Mouse (Mus musculus): Measurements from ENCODE around the gene Cnr2. TPM values are rescaled to one million over a fixed set of nuclear protein-coding genes. Genes with fewer than 3 reads are reported as not detected.

Cnr2 gene
- polyA plus RNA-seq, 1 experiment from 2014 or later = 0.08 TPM

- WGBS = 63% methylated on average over 4 of the region's 4 CpGs
These were observed 48.2 kb downstream of the Cnr2 start for GRCm38 (mm10) chr4:135943389-135943788.

GRCm38 (mm10) chr4:135945706-135946105, 50.5 kb downstream of the Cnr2 start:
- no peaks in the 10 kb centered on the region for H3K27me3 ChIP-seq (ENCODE audit: control insufficient read depth, insufficient read depth, low read length)
- no peak for DNase-seq (ENCODE audit: low spot score)
- H3K4me2 ChIP-seq (replicated peaks; ENCODE audit: low read depth, low read length) = peak overlapping the region; percentile 85
- H3K9me3 ChIP-seq (ENCODE audit: control insufficient read depth, low read length) = no peaks in the 10 kb centered on the region
- 70% methylated on average over 10 of the region's 10 CpGs for WGBS
- ATAC-seq (ENCODE audit: low FRiP score) = peak; percentile 6; the same call in 1 of the 2 replicates
- no peaks in the 10 kb centered on the region; the same call in 1 of the 2 replicates for H3K4me1 ChIP-seq (replicated peaks; ENCODE audit: control insufficient read depth, insufficient read depth, low read length)
- H3K36me3 ChIP-seq (ENCODE audit: control insufficient read depth, insufficient read depth, low read length) = no peaks in the 10 kb centered on the region
- peak overlapping the region; percentile 81; the same call in 1 of the 2 replicates for H3K9ac ChIP-seq (ENCODE audit: low read depth, low read length)
- 0 out of 2 replicates have a peak overlapping the region, but pooled peaks have one; percentile 85 for H3K4me3 ChIP-seq (ENCODE audit: low read depth, low read length)
- no peak overlapping the region for H3K27ac ChIP-seq (ENCODE audit: low read depth, low read length)

More at GRCm38 (mm10) chr4:135943389-135943788, 48.2 kb downstream of the Cnr2 start:
- no peak for DNase-seq (ENCODE audit: low spot score)
- no peaks in the 10 kb centered on the region for H3K27me3 ChIP-seq (ENCODE audit: control insufficient read depth, insufficient read depth, low read length)
- no peak overlapping the region for H3K4me2 ChIP-seq (replicated peaks; ENCODE audit: low read depth, low read length)
- H3K4me1 ChIP-seq (replicated peaks; ENCODE audit: control insufficient read depth, insufficient read depth, low read length) = no peaks in the 10 kb centered on the region; the same call in 1 of the 2 replicates
- no peaks in the 10 kb centered on the region for H3K9me3 ChIP-seq (ENCODE audit: control insufficient read depth, low read length)
- H3K4me3 ChIP-seq (ENCODE audit: low read depth, low read length) = no peak overlapping the region
- H3K36me3 ChIP-seq (ENCODE audit: control insufficient read depth, insufficient read depth, low read length) = no peaks in the 10 kb centered on the region
- H3K27ac ChIP-seq (ENCODE audit: low read depth, low read length) = no peak overlapping the region
- no peak overlapping the region for H3K9ac ChIP-seq (ENCODE audit: low read depth, low read length)
- no peak for ATAC-seq (ENCODE audit: low FRiP score)

GRCm38 (mm10) chr4:135946278-135946658, 51.1 kb downstream of the Cnr2 start, which contains the start of gene Hmgcl:
Gene Hmgcl (plus strand): TSS chr4:135946448.
- WGBS = 0% methylated on average over 23 of the region's 23 CpGs
- H3K4me1 ChIP-seq (replicated peaks; ENCODE audit: control insufficient read depth, insufficient read depth, low read length) = no peaks in the 10 kb centered on the region; the same call in 1 of the 2 replicates
- no peak within 1 kb of the TSS for H3K27ac ChIP-seq (ENCODE audit: low read depth, low read length)
- ATAC-seq (ENCODE audit: low FRiP score) (peak; percentile 94), DNase-seq (ENCODE audit: low spot score) (peak; percentile 96)
- H3K27me3 ChIP-seq (ENCODE audit: control insufficient read depth, insufficient read depth, low read length) = no peaks in the 10 kb centered on the region
- no peaks in the 10 kb centered on the region for H3K36me3 ChIP-seq (ENCODE audit: control insufficient read depth, insufficient read depth, low read length)
- H3K4me3 ChIP-seq (ENCODE audit: low read depth, low read length) = peak within 1 kb of the TSS; percentile 85
- peak within 1 kb of the TSS; percentile 81 for H3K9ac ChIP-seq (ENCODE audit: low read depth, low read length)
- H3K4me2 ChIP-seq (replicated peaks; ENCODE audit: low read depth, low read length) = peak within 1 kb of the TSS; percentile 85
- H3K9me3 ChIP-seq (ENCODE audit: control insufficient read depth, low read length) = no peaks in the 10 kb centered on the region

GRCm38 (mm10) chr4:135946659-135947301, 51.6 kb downstream of the Cnr2 start:
- Histone ChIP-seq H3K9ac (ENCODE audit: low read depth, low read length) (peak overlapping the region; percentile 81), H3K27ac (ENCODE audit: low read depth, low read length) (no peak overlapping the region), H3K36me3 (ENCODE audit: control insufficient read depth, insufficient read depth, low read length) (no peaks in the 10 kb centered on the region), H3K4me1 (replicated peaks; ENCODE audit: control insufficient read depth, insufficient read depth, low read length) (no peaks in the 10 kb centered on the region; the same call in 1 of the 2 replicates), H3K4me2 (replicated peaks; ENCODE audit: low read depth, low read length) (peak overlapping the region; percentile 85), H3K27me3 (ENCODE audit: control insufficient read depth, insufficient read depth, low read length) (no peaks in the 10 kb centered on the region), H3K4me3 (ENCODE audit: low read depth, low read length) (peak overlapping the region; percentile 85), H3K9me3 (ENCODE audit: control insufficient read depth, low read length) (no peaks in the 10 kb centered on the region)
- WGBS = 2% methylated on average over 28 of the region's 28 CpGs
- DNase-seq (ENCODE audit: low spot score) (peak; percentile 46), ATAC-seq (ENCODE audit: low FRiP score) (no peak; the same call in 1 of the 2 replicates)

- no peaks in the 10 kb centered on the region; the same call in 1 of the 2 replicates for H3K36me3 ChIP-seq (ENCODE audit: control insufficient read depth, insufficient read depth, low read length)
- H3K27me3 ChIP-seq (ENCODE audit: control insufficient read depth, insufficient read depth, low read length) = no peaks in the 10 kb centered on the region
- no peaks in the 10 kb centered on the region; the same call in 1 of the 2 replicates for H3K4me1 ChIP-seq (replicated peaks; ENCODE audit: control insufficient read depth, insufficient read depth, low read length)
- H3K9ac ChIP-seq (ENCODE audit: low read depth, low read length) = no peak overlapping the region
- DNase-seq (ENCODE audit: low spot score) = no peak
- no peak for ATAC-seq (ENCODE audit: low FRiP score)
- H3K4me3 ChIP-seq (ENCODE audit: low read depth, low read length) = no peak overlapping the region
- H3K4me2 ChIP-seq (replicated peaks; ENCODE audit: low read depth, low read length) = no peak overlapping the region
- no peaks in the 10 kb centered on the region for H3K9me3 ChIP-seq (ENCODE audit: control insufficient read depth, low read length)
- no peak overlapping the region for H3K27ac ChIP-seq (ENCODE audit: low read depth, low read length)
- 87% methylated on average over 8 of the region's 8 CpGs for WGBS
These were observed 52.9 kb downstream of the Cnr2 start for GRCm38 (mm10) chr4:135948142-135948541.

GRCm38 (mm10) chr4:135949475-135949874, 54.3 kb downstream of the Cnr2 start:
- no peak overlapping the region for H3K4me3 ChIP-seq (ENCODE audit: low read depth, low read length)
- no peak for DNase-seq (ENCODE audit: low spot score)
- no peaks in the 10 kb centered on the region; the same call in 1 of the 2 replicates for H3K36me3 ChIP-seq (ENCODE audit: control insufficient read depth, insufficient read depth, low read length)
- no peaks in the 10 kb centered on the region; the same call in 1 of the 2 replicates for H3K4me1 ChIP-seq (replicated peaks; ENCODE audit: control insufficient read depth, insufficient read depth, low read length)
- H3K9ac ChIP-seq (ENCODE audit: low read depth, low read length) = no peak overlapping the region
- ATAC-seq (ENCODE audit: low FRiP score) = no peak
- no peaks in the 10 kb centered on the region for H3K27me3 ChIP-seq (ENCODE audit: control insufficient read depth, insufficient read depth, low read length)
- no peaks in the 10 kb centered on the region for H3K9me3 ChIP-seq (ENCODE audit: control insufficient read depth, low read length)
- WGBS = 89% methylated on average over 10 of the region's 10 CpGs
- H3K27ac ChIP-seq (ENCODE audit: low read depth, low read length) = no peak overlapping the region
- H3K4me2 ChIP-seq (replicated peaks; ENCODE audit: low read depth, low read length) = no peak overlapping the region

- Histone ChIP-seq H3K4me2 (replicated peaks; ENCODE audit: low read depth, low read length) (no peak overlapping the region), H3K27me3 (ENCODE audit: control insufficient read depth, insufficient read depth, low read length) (no peaks in the 10 kb centered on the region), H3K4me3 (ENCODE audit: low read depth, low read length) (no peak overlapping the region), H3K27ac (ENCODE audit: low read depth, low read length) (no peak overlapping the region), H3K9ac (ENCODE audit: low read depth, low read length) (no peak overlapping the region), H3K4me1 (replicated peaks; ENCODE audit: control insufficient read depth, insufficient read depth, low read length) (no peaks in the 10 kb centered on the region; the same call in 1 of the 2 replicates), H3K9me3 (ENCODE audit: control insufficient read depth, low read length) (no peaks in the 10 kb centered on the region), H3K36me3 (ENCODE audit: control insufficient read depth, insufficient read depth, low read length) (no peaks in the 10 kb centered on the region; the same call in 1 of the 2 replicates)
- DNase-seq (ENCODE audit: low spot score) = no peak
- ATAC-seq (ENCODE audit: low FRiP score) = no peak
- WGBS = 64% methylated on average over 6 of the region's 6 CpGs
These were observed 54.7 kb downstream of the Cnr2 start for GRCm38 (mm10) chr4:135949911-135950310.

- Histone ChIP-seq H3K9me3 (ENCODE audit: control insufficient read depth, low read length) (no peaks in the 10 kb centered on the region), H3K9ac (ENCODE audit: low read depth, low read length) (no peak overlapping the region), H3K4me2 (replicated peaks; ENCODE audit: low read depth, low read length) (no peak overlapping the region), H3K27me3 (ENCODE audit: control insufficient read depth, insufficient read depth, low read length) (no peaks in the 10 kb centered on the region), H3K4me3 (ENCODE audit: low read depth, low read length) (no peak overlapping the region), H3K36me3 (ENCODE audit: control insufficient read depth, insufficient read depth, low read length) (no peaks in the 10 kb centered on the region; the same call in 1 of the 2 replicates), H3K4me1 (replicated peaks; ENCODE audit: control insufficient read depth, insufficient read depth, low read length) (no peaks in the 10 kb centered on the region; the same call in 1 of the 2 replicates), H3K27ac (ENCODE audit: low read depth, low read length) (no peak overlapping the region)
- ATAC-seq (ENCODE audit: low FRiP score) (no peak), DNase-seq (ENCODE audit: low spot score) (no peak)
- WGBS = 93% methylated on average over 6 of the region's 6 CpGs
These were observed 55.2 kb downstream of the Cnr2 start for GRCm38 (mm10) chr4:135950365-135950764.

GRCm38 (mm10) chr4:135951505-135951904, 56.3 kb downstream of the Cnr2 start:
- Histone ChIP-seq H3K4me3 (ENCODE audit: low read depth, low read length) (no peak overlapping the region), H3K27me3 (ENCODE audit: control insufficient read depth, insufficient read depth, low read length) (no peaks in the 10 kb centered on the region), H3K36me3 (ENCODE audit: control insufficient read depth, insufficient read depth, low read length) (no peaks in the 10 kb centered on the region; the same call in 1 of the 2 replicates), H3K27ac (ENCODE audit: low read depth, low read length) (no peak overlapping the region), H3K4me1 (replicated peaks; ENCODE audit: control insufficient read depth, insufficient read depth, low read length) (no peaks in the 10 kb centered on the region), H3K4me2 (replicated peaks; ENCODE audit: low read depth, low read length) (no peak overlapping the region), H3K9me3 (ENCODE audit: control insufficient read depth, low read length) (no peaks in the 10 kb centered on the region), H3K9ac (ENCODE audit: low read depth, low read length) (no peak overlapping the region)
- DNase-seq (ENCODE audit: low spot score) (no peak), ATAC-seq (ENCODE audit: low FRiP score) (no peak)
- 95% methylated on average over 3 of the region's 3 CpGs for WGBS

Data from hindbrain, embryonic 11.5 days (tissue).